Mouse (Mus musculus) effector memory CD4-positive, alpha-beta T cell, adult 7 months (primary cell): Measurements from ENCODE around the gene Olfr887. TPM values are rescaled to one million over a fixed set of nuclear protein-coding genes. Genes with fewer than 3 reads are reported as not detected.

Experiments
- polyA plus RNA-seq: library from polyadenylated mRNA; unstranded; fragments of 100-300 nt; shearing (Covaris generic); gene quantifications from one replicate; pipeline ENCODE4 v1.2.1, GENCODE M21; 2017

Olfr887 gene
- polyA plus RNA-seq = 0.56 TPM

DNA sequence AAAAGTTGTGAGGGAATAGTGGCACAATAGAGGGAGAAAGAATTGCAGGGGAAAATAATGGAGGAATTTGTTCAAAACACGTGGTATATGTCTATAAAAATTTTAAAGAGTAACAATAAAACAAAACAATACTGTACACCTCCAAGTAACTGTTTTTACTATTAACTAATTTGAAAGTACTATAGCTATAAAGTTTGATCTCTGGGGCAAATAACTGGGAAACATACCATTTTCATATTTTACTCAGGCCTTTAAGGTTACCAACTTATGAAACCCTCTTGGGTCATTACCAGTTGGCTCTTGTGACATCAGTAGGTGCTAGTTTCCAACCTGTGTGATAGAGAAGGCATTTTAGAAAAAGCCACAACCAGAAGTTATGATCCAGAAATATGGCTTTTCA is at the start of gene Olfr887:
Gene Olfr887, plus strand, starts transcription at position 301 of the 400 bp plus-strand sequence.

DNA sequence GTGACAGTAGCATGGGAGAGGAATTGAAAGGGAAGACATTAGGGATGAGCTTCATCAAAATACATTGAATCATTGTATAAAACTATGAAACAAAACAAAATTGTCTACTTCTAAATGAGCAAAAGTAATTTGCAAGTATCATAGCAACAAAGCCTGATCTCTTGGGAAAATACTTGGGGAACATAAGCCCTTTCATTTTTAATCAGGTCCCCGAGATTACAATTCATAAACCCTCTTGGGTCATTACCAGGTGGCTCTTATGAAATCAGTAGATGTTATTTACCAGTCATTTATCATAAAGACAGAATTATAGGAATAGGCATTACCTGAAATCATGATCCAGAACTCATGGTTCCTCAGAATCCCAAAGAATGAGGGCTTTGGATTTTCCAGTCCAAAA is 37.6 kb upstream of the Olfr887 start, which contains the start of gene Olfr884:
Gene Olfr884, plus strand, starts transcription at position 301 of the 400 bp plus-strand sequence.

DNA sequence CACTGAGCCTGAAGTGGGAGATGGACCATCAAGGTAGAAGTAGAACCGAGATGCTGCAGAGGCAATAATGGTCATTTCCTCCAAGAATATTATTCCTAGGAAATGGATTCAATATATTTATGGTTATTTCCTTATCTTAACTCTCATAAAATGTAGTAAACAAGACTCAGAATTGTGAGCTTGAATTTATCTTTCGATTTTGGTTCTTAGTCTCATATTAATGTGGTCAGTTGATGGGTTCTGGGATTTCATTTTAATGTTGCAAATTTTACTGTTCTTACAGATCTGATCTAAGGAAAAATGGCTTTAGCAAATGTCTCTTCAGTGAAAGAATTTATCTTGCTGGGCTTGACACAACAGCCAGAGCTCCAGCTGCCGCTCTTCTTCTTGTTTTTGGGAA is 22.9 kb upstream of the Olfr887 start, which contains the start of gene Olfr885:
Gene Olfr885, plus strand, starts transcription at position 301 of the 400 bp plus-strand sequence.

DNA sequence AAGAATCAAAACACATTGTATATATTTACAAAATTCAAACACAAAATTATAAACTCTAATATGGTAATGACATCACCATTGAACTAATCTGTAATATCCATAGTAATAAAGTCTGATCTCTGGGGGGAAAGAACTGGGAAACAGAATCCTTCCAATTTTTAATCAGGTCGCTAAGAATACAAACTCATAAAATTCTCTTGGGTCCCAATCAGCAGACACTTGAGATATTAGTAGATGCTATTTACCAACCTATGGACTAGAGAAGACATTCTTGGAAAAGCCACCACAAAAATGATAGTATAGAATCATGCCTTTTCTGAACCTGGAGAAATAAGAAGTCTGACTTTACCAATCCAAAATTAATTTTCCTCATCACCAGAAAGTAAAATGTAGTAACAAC is 24.0 kb downstream of the Olfr887 start, which contains the start of gene Olfr888:
Gene Olfr888, plus strand, starts transcription at position 301 of the 400 bp plus-strand sequence.

DNA sequence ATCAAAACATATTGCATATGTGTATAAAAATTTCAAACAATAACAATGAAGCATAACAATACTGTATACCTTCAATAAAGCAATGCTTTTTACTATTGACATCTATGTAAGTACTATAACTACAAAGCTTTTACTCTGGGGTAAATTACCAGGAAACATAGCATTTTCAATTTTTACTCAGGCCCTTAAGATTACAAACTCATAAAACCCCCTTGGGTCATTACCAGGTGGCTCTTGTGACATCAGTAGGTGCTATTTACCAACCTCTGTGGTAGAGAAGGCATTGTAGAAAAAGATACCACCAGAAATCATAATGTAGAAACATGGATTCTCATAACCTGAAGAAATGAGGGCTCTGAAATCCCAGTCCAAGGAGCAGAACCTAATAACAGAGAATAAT is 31.0 kb downstream of the Olfr887 start, which contains the start of gene Olfr889:
Gene Olfr889, plus strand, starts transcription at position 301 of the 400 bp plus-strand sequence.

Other genes with a start within 250 kb of the Olfr887 start
- gene Olfr877, start 229.8 kb upstream of the Olfr887 start, polyA plus RNA-seq = 0.13 TPM
- 0.15 TPM for gene Olfr145, start 187.3 kb upstream of the Olfr887 start, polyA plus RNA-seq
- gene Olfr878, start 166.2 kb upstream of the Olfr887 start, polyA plus RNA-seq = 0.26 TPM
- 0.29 TPM for gene Olfr881, start 92.2 kb upstream of the Olfr887 start, polyA plus RNA-seq
- not detected for gene Olfr883, start 58.3 kb upstream of the Olfr887 start, polyA plus RNA-seq
- gene Olfr884, start 37.5 kb upstream of the Olfr887 start, polyA plus RNA-seq = not detected
- not detected for gene Olfr885, start 22.8 kb upstream of the Olfr887 start, polyA plus RNA-seq
- gene Olfr888, start 24.1 kb downstream of the Olfr887 start, polyA plus RNA-seq = not detected
- gene Olfr889, start 31.1 kb downstream of the Olfr887 start, polyA plus RNA-seq = not detected
- gene Olfr890, start 58.4 kb downstream of the Olfr887 start, polyA plus RNA-seq = 0.55 TPM
- gene Olfr891, start 96.7 kb downstream of the Olfr887 start, polyA plus RNA-seq = not detected
- not detected for gene Olfr893, start 124.3 kb downstream of the Olfr887 start, polyA plus RNA-seq
- gene Olfr894, start 134.0 kb downstream of the Olfr887 start, polyA plus RNA-seq = not detected
- not detected for gene Olfr143, start 168.7 kb downstream of the Olfr887 start, polyA plus RNA-seq
- not detected for gene Olfr895, start 183.8 kb downstream of the Olfr887 start, polyA plus RNA-seq
- not detected for gene Olfr896-ps1, start 207.0 kb downstream of the Olfr887 start, polyA plus RNA-seq
- not detected for gene Olfr25, start 245.0 kb downstream of the Olfr887 start, polyA plus RNA-seq